Mouse (Mus musculus): ENCODE data around the gene Scgb1b15.
"Not testable (repeated sequence)": the region's sequence is repeated elsewhere in the genome, so short reads cannot be mapped to it uniquely, and the experiment has no call there.

Scgb1b15 gene

GRCm38 (mm10) chr7:32836254-32836653 lies at the start of gene Scgb1b15:
Gene Scgb1b15 (plus strand): TSS chr7:32836554.
- DNase-seq (ENCODE audit: low read depth, low spot score): not testable (repeated sequence)

- not testable (repeated sequence) for DNase-seq (ENCODE audit: low read depth, low spot score)
Observed at GRCm38 (mm10) chr7:32829562-32829961, 6.8 kb upstream of the Scgb1b15 start, which contains the start of gene Scgb2b15. Gene Scgb2b15 (minus strand): TSS chr7:32829662.
